Mouse (Mus musculus): ENCODE results near the gene Lin54.
A peak's percentile ranks its signal among the peaks of the same experiment; 100 is the strongest.

The Lin54 gene

GRCm38 (mm10) chr5:100500458-100500961 is at the start of gene Lin54:
TSS of gene Lin54 (minus strand) at chr5:100500639.
- peak; percentile 86 for DNase-seq (ENCODE audit: low read depth, low spot score)

DNA sequence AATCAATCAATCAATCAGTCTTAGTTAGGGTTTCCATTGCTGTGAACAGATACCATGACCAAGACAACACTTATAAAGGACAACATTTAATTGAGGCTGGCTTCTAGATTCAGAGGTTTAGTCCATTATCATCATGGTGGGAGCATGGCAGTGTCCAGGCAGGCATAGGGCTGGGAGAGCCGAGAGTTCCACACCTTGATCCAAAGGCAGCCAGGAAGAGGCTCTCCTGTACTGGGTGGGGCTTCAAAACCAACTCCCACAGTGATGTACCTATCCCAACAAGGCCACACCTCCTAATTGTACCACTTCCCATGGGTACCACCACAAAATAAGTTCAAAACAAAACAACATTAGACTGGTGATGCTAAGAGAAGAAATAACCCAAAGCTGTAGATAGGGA is 49.7 kb upstream of the Lin54 start:
- no peak for DNase-seq (ENCODE audit: low read depth, low spot score)

DNA sequence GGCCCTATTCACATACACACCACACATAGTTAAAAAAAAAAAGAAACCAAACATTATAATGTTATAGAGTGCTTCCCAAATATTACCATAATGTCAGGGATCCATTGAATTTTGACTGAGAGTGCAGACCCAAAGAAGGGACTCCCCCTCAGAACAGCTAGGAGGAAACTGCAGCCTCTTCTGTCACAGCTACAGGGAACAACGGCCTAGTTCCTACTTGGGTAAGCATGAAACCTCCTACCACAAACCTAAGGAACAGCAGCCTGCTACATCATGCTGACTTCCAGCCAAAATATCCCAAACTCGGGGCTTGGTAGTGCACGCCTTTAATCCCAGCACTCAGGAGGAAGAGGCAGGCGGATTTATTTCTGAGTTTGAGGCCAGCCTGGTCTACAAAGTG is 48.9 kb upstream of the Lin54 start:
- DNase-seq (ENCODE audit: low read depth, low spot score) = no peak

DNA sequence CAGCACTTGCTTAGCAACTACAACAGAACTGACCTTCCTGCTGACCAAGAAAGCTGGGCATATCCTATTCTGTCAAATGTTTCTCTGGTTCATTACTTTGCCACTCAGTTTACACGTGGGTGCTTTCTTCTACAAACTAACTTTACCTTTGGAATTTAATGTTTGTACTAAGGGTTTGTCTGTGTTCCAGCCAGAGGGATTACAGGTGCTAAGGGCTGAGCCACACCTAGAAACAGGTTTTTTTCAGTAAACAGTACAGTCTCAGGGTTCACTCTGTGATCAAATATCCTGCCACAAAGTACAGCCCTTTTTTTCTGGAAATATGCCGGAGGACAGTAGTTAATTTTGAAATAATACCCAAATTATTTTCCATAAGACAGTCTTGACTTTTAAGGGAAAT is 47.8 kb upstream of the Lin54 start:
- no peak for DNase-seq (ENCODE audit: low read depth, low spot score)

DNA sequence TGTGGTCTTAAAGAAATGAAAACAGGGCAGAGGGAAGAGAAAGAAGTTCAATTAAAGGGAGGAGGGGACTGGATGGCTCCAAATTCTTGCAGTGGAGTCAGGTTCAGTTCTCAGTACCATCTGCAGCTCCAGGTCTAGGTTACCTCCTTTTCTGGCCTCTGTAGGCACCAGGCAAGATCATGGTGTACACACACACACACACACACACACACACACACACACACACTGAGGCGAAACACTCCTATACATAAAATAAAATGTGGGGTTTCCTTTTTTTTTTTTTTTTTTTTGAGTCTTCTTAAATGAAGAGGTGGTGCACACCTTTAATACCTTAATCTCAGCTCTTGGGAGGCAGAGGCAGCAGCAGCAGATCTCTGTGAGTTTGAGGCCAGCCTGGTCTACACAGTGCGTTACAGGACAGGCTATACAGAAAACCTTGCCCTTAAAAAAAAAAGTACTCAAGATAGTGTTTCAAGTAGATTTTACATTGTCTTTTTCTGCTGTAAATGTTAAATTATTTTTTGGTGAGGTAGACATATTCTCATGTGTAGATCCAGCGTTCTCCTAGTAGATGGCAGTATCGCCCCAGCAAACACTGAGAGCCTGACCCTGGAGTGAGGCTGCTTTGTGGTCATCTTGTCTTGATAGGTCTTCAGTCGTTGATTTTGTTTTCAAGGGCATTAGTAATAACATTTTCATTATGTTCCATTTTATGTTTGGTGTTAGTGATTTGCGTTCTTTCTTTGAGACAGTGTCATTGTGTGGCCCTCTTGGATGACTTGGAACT is 46.0 kb upstream of the Lin54 start:
- no peak for DNase-seq (ENCODE audit: low read depth, low spot score)

- DNase-seq (ENCODE audit: low read depth, low spot score) = no peak
These were observed 36.2 kb upstream of the Lin54 start for GRCm38 (mm10) chr5:100536638-100537037.

GRCm38 (mm10) chr5:100535826-100536225 is 35.4 kb upstream of the Lin54 start:
- no peak for DNase-seq (ENCODE audit: low read depth, low spot score)

DNA sequence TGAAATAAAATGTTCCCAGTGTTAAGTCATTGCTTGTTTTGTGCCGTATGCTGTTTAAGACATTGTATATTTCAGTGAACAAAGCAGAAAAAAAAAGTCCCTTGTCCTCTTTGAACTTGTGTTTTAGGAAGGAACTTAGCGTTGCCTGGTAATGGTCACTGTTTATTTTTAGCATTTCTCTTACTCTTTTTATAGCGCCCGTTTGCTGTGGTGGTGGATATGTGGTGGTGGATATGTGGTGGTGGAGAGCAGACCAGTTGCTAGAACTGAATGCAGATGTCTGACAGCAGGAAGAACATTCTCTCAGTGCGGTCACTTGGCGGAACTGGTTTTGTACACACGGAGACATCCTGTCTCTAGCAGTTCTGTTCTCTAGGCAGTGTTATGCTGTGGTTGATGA is 25.7 kb upstream of the Lin54 start:
- no peak for DNase-seq (ENCODE audit: low read depth, low spot score)

DNA sequence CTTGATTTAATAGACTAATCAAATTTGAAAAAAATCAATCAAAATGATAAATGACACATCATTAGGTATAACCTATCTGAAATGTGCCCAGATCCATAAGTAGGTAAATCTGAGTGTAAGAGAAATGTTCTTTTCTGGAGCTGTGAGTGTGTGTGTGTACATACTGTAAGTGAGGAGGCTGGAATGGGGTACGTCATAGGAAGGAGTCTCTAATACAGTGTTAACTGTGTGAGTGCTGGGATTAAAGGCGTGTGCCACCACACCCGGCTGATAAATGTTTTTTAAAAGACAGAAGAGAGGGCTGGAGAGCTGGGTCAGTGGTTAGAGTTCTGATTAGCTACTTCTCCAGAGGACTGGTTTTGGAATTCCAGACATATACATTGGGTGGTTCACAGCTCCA is 25.2 kb upstream of the Lin54 start:
- no peak for DNase-seq (ENCODE audit: low read depth, low spot score)

- no peak for DNase-seq (ENCODE audit: low read depth, low spot score)
These were observed 24.5 kb upstream of the Lin54 start for GRCm38 (mm10) chr5:100524921-100525320.

DNA sequence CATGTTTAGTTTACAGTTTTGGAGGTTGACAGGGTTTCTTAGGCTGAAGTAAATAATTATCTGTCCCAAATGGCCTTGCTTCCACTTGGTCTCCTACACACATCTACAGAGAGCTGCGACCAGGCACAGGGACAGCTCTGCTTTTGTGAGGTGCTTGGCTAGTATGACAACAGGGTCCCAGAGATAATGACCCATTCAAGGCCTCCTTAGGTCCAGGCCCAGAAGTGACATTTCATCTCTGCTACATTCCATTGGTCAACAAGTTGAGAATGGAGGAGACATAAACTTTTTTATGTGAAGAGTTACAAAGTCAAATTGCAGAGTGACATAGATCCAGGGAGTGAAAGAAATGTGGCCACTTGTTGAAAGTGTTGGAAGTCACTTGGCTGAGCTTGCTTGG is 22.9 kb upstream of the Lin54 start:
- no peak for DNase-seq (ENCODE audit: low read depth, low spot score)

DNA sequence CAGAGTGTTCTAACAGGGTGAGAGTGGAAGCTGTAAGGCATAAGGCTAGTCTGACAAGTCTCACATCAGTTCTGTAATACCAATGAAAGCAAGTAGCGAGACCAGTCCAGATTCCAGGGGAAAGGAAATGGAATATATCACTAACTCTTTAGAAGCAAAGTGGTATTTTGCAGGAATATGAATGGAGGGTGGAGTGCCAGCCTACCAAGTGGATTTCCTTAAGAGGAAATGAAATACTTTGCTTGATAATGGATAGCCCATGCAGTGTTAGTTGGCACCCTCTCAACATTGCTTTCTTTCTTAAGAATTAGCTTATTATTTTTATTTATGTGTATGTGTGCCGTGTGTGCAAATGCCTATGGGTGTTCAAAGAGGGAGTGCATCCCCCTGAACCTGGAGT is 19.8 kb upstream of the Lin54 start:
- no peak for DNase-seq (ENCODE audit: low read depth, low spot score)

DNA sequence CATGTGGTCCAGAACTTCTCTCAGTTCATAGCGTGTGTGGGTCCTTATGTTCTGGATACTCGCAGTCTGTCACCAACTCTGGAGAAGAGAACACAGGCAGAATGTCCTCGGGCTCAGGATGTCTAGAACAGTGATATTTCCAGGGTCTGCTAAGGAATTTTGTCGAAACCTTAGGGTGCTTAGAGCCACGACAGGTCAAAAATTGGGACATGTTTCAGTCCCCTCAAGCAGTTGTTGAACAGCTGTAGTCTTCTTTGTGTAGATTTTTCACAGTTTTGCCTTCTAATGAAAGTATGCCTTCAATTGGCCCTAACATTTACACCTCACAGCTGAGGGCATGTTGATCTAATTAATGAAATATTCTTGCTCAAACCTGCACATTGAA is 18.6 kb upstream of the Lin54 start:
- no peak for DNase-seq (ENCODE audit: low read depth, low spot score)

- DNase-seq (ENCODE audit: low read depth, low spot score) = peak; percentile 98
These were observed 17.9 kb upstream of the Lin54 start, which contains the start of gene Cops4 for GRCm38 (mm10) chr5:100518049-100519026. TSS of gene Cops4 (plus strand) at chr5:100518309.

GRCm38 (mm10) chr5:100512576-100512975 is 12.1 kb upstream of the Lin54 start:
- no peak for DNase-seq (ENCODE audit: low read depth, low spot score)

- DNase-seq (ENCODE audit: low read depth, low spot score) = no peak
These were observed 8.8 kb upstream of the Lin54 start for GRCm38 (mm10) chr5:100509247-100509646.

GRCm38 (mm10) chr5:100501267-100501666 is 828 bp upstream of the Lin54 start:
- no peak for DNase-seq (ENCODE audit: low read depth, low spot score)

GRCm38 (mm10) chr5:100499831-100500304 is 571 bp downstream of the Lin54 start:
- DNase-seq (ENCODE audit: low read depth, low spot score) = no peak

- no peak for DNase-seq (ENCODE audit: low read depth, low spot score)
These were observed 1.2 kb downstream of the Lin54 start for GRCm38 (mm10) chr5:100499243-100499642.

- peak; percentile 53 for DNase-seq (ENCODE audit: low read depth, low spot score)
These were observed 1.8 kb downstream of the Lin54 start for GRCm38 (mm10) chr5:100498436-100499180.

DNA sequence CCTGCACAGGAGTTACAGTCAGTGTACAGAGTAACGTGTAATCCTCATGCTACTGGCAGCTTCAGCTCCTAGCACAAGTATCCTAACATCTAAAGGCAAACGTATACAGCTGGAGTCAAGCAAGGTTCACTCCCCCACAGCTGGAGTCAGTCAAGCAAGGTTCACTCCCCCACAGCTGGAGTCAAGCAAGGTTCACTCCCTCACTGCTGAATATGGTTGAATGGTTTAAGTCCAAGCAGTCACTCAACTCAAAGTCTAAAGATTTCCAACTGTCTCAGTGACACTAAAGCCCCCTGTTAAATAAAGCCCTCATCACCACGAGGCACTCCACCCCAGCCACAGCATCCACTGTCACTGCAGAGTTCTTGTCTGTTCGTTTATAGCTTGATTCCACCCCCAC is 8.7 kb downstream of the Lin54 start:
- no peak for DNase-seq (ENCODE audit: low read depth, low spot score)

DNA sequence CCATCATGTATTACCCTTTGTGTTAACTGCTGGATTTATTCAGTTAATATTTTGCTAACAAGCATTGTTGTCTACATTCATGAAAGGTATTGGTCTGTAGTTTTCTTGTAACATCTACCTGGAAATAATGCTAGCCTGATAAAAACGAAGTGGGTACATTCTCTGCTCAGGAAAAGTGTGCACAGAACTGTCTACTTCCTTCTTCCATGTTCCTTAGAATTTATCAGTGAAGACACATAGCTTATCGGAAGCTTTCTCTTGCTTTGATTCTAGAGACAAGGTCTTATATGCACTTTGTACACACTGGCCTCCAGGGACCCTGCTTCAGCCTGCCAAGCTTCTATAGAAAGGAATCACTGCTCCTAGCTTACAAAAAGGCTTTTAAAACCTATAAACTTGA is 11.1 kb downstream of the Lin54 start:
- DNase-seq (ENCODE audit: low read depth, low spot score) = no peak
